21 mouse cellular contexts compared by ENCODE assay signal in the genomic region with DNA sequence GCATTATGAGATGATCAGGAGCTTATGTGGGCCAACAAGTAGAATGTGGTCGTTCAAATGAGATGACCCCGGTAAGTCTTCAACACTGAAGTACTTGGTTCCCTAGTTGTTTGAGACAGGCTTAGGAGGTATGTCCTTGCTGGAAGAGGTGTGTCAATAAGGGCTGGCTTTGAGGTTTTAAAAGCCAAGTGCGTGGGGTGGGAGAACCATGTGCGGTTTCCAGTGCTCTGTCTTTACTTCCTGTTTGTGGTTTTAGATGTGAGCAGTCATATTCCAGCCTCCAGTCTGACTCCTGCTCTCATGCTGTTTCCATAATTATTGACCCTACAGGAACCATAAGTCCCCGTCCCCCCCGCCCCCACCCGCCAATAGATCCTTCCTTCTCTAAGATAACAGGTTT.
DNase-seq lines count a peak whose midpoint lies in the region; ATAC-seq lines count a peak whose summit lies in the region.
"Had no signal": no experiment of that assay in that cellular context is flagged by ENCODE, and none has a peak within 500 bp of the region (broad histone marks: within the 10 kb centered on the region; RNA-seq: fewer than 3 reads in every experiment).

No protein-coding gene starts in this region.

- no peak overlapping the region for H3K27ac ChIP-seq in forebrain, embryonic 16.5 days (ENCODE audit: low read length)
- H3K27ac ChIP-seq: gastrocnemius, adult 2 months; heart, embryonic 15.5 days; hindbrain, embryonic 12.5 days; kidney, embryonic 15.5 days; limb, embryonic 15.5 days had no signal

- no peaks in the 10 kb centered on the region for H3K4me1 ChIP-seq in forebrain, embryonic 16.5 days (replicated peaks; ENCODE audit: control insufficient read depth, insufficient read depth, low read length)
- H3K4me1 ChIP-seq: heart, embryonic 15.5 days; hindbrain, embryonic 12.5 days; kidney, embryonic 15.5 days; limb, embryonic 15.5 days had no signal

- H3K36me3 ChIP-seq in forebrain, embryonic 16.5 days (ENCODE audit: control insufficient read depth, insufficient read depth): peaks cover 3% of the 10 kb centered on the region; the same call in 1 of the 2 replicates

- H3K9me3 ChIP-seq in forebrain, embryonic 16.5 days (ENCODE audit: control insufficient read depth, low read length): no peaks in the 10 kb centered on the region
- H3K9me3 ChIP-seq: heart, embryonic 15.5 days; hindbrain, embryonic 12.5 days; kidney, embryonic 15.5 days; limb, embryonic 15.5 days had no signal

- no peaks in the 10 kb centered on the region for H3K27me3 ChIP-seq in forebrain, embryonic 16.5 days (replicated peaks; ENCODE audit: control insufficient read depth, insufficient read depth, low read length)
- H3K27me3 ChIP-seq: heart, embryonic 15.5 days; hindbrain, embryonic 12.5 days; kidney, embryonic 15.5 days; limb, embryonic 15.5 days had no signal

- H3K4me2 ChIP-seq in forebrain, embryonic 16.5 days (ENCODE audit: low read length): no peak overlapping the region
- H3K4me2 ChIP-seq: heart, embryonic 15.5 days; hindbrain, embryonic 12.5 days; kidney, embryonic 15.5 days; limb, embryonic 15.5 days had no signal

- peak; percentile 97 for ATAC-seq in common myeloid progenitor, adult 5-6 weeks (replicated peaks; ENCODE audit: low read depth, poor library complexity, severe bottlenecking)
- peak; percentile 66 for ATAC-seq in monocyte, adult 5-6 weeks (replicated peaks; ENCODE audit: insufficient number of reproducible peaks, low FRiP score, low TSS enrichment, poor library complexity, severe bottlenecking)
- no peak for ATAC-seq in forebrain, embryonic 16.5 days
- ATAC-seq: forebrain, postnatal 0 days; intestine, embryonic 16.5 days had no signal

- DNase-seq in thymus, postnatal 0 days (ENCODE audit: low spot score): peak; percentile 23
- DNase-seq in thymus, postnatal 25 days: no peak
- no peak for DNase-seq in retina, postnatal 1 day
- no peak for DNase-seq in ovary, postnatal 14 days (ENCODE audit: low spot score)
- DNase-seq: adrenal gland, postnatal 10 days; cerebellum, adult 18-20 months; forebrain, postnatal 0 days; gastrocnemius, adult 2 months; heart, adult 18-20 months; layer of hippocampus, postnatal 36 days; midbrain, embryonic 14.5 days; right cerebral cortex, postnatal 4 days had no signal

- no peak overlapping the region for H3K9ac ChIP-seq in forebrain, embryonic 16.5 days (replicated peaks; ENCODE audit: low read depth, low read length)
- H3K9ac ChIP-seq: forebrain, postnatal 0 days; heart, embryonic 15.5 days; hindbrain, embryonic 12.5 days; kidney, embryonic 15.5 days; limb, embryonic 15.5 days had no signal

- 93% methylated on average over 7 of the region's 7 CpGs for WGBS in forebrain, embryonic 16.5 days

- H3K4me3 ChIP-seq in forebrain, embryonic 16.5 days (replicated peaks; ENCODE audit: low read length): no peak overlapping the region
- H3K4me3 ChIP-seq: erythroblast, embryonic 14.5 days; gastrocnemius, adult 2 months; heart, embryonic 15.5 days; hindbrain, embryonic 12.5 days; kidney, embryonic 15.5 days; limb, embryonic 15.5 days had no signal
